Mouse (Mus musculus) erythroid progenitor cell, adult 5-6 weeks (primary cell): ENCODE data around the gene Exosc6. TPM values are rescaled to one million over a fixed set of nuclear protein-coding genes. Genes with fewer than 3 reads are reported as not detected.
"Not testable (repeated sequence)": the region's sequence is repeated elsewhere in the genome, so short reads cannot be mapped to it uniquely, and the experiment has no call there.

ENCODE experiments used
- ATAC-seq: replicated peaks from 2 replicates; pipeline ENCODE4 v1.8.0; 2016; ENCODE audit warnings: moderate number of reproducible peaks, mild to moderate bottlenecking, moderate TSS enrichment, inconsistent platforms; ENCODE audit not compliant: poor library complexity, low FRiP score, severe bottlenecking
- total RNA-seq, 2 experiments: library from RNA; stranded (forward) in 1 of 2; stranded (reverse) in 1 of 2; fragments of 150-400 nt in 1 of 2; fragments of 186-747, 209-891 nt in 1 of 2; gene quantifications; 2 replicates each; pipeline versions ENCODE4 v1.2.3 to v1.2.4; 2015 to 2017; ENCODE audit warnings: low replicate concordance in 2 of 2

Gene Exosc6
- total RNA-seq (2015; ENCODE audit: low replicate concordance) (8.4 TPM in 1 of 2 replicates, not detected in the other), total RNA-seq (2017; ENCODE audit: low replicate concordance) (not detected in 2 replicates)

DNA sequence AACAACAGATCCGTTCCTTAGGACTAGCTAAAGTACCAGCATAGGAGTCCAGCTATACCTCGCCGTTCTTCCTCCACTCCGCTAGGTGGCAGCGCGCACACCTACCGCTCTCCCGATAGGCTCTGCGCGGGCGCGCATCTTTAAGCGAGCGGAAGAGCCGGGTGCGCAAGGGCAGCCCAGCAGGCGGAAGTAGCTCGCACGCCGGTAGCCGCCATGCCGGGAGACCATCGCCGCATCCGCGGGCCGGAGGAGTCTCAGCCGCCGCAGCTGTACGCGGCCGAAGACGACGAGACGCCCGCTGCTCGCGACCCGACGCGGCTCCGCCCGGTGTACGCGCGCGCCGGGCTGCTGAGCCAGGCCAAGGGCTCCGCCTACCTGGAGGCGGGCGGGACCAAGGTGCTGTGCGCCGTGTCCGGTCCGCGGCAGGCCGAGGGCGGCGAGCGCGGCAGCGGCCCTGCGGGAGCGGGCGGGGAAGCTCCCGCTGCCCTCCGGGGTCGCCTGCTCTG is at the start of gene Exosc6:
TSS of gene Exosc6 (plus strand) at position 182 of the 506 bp plus-strand sequence.
- ATAC-seq: peak; percentile 94

DNA sequence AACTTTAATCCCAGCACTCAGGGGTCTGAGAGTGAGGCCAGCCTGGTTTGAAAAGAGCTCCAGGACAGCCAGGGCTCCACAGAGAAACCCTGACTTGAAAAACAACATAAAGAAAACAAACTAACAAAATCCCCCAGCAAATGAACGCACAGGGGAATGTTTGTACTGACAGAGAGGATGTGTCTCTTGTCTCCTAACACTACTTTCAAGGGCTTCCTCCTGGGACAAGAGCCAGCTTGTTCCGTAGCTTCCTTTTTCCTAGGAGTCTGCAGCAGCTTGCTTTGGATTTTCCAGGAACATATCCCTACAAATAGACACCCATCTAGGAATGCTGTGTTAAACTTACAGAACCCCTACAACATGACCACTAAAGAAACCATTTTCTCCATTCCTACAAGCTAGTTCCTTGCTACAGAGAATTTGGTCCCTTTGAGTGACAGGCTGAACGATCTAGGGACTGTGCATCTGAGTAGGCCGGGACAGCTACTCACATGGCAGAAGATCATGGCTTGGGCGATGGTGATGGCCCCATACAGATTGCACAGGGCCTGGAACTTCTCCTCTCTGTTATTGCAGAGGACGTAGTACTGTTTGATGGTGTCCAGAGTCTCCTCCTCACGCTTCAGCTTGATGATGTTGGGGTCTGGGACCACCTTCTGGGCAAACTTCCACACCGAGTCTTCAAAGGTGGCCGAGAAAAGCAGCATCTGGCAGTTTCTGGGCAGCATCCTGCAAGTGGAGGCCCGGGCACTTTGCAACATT is 45.7 kb upstream of the Exosc6 start:
- ATAC-seq: not testable (repeated sequence)

DNA sequence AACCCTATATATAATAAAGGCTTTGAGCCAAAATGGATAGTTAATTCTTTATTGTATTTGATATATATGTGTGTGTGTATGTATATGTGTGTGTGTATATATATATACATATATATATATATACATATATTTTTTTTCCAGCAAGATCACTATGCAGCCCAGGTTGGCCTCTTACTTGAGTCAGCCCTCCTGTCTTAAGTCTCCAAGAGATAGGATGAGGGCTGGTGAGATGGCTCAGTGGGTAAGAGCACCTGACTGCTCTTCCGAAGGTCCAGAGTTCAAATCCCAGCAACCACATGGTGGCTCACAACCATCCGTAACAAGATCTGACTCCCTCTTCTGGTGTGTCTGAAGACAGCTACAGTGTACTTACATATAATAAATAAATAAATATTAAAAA is 29.5 kb upstream of the Exosc6 start:
- not testable (repeated sequence) for ATAC-seq

DNA sequence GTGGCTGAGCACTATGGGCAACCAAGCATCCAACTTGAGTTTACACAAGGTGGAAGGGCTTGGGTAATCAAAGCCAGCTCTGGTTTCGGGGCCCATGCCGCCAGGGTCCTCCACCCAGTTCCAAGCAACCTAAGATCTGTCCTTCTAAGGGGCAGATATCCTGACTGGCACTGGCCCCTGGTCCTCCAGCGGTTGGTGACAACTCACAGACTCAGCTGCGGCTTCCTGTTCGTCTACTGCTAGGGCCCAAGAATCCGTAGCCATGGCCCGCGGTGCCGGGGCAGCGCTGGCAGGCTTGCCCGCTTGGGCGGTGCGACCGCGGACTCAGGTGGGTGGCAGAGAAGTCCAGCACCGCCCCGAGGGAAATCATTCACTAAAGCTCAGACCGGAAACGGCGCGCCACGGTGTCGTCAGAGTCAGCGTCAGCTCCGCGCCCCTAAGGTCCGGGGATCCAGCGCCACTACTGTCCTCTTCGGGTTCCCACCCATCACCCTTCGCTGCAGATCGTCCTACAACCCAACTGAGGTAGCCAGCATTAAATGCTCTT is 28.7 kb upstream of the Exosc6 start:
- ATAC-seq: peak; percentile 99

DNA sequence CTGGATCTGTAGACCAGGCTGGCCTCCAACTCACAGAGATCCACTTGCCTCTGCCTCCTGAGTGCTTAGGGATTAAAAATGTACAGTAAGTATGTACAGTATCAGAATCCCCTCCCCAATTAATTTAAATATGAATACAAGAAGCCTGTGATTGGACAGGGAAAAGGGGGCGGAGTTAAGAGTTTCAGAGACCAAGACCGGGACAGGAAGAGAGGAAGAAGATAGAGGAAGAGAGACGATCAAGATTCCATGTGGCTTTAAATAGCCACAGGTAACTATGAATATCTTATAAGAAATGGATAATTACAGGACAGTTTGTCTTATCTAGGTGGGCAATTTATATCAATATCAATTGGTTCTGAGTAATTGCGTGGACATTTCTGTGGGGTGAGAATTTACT is 26.6 kb upstream of the Exosc6 start:
- ATAC-seq: no peak

DNA sequence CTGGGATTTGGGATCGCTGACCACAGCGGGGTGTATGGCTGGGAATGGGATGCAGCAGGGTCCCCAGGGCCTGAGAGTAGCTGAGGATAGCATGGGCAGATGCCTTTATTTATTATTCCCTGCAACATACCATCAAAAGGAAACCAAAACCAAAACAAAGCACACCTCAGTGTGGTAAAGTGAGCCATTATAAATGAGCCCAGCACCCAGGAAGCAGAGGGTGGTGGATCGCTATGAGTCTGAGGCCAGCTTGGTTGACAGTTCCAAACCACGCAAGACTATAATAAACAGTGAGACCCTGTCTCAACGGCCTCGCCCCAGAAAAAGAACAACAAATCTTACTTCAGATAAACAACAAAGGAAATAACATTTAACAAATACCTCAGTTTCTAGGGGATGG is 26.1 kb upstream of the Exosc6 start:
- no peak for ATAC-seq

DNA sequence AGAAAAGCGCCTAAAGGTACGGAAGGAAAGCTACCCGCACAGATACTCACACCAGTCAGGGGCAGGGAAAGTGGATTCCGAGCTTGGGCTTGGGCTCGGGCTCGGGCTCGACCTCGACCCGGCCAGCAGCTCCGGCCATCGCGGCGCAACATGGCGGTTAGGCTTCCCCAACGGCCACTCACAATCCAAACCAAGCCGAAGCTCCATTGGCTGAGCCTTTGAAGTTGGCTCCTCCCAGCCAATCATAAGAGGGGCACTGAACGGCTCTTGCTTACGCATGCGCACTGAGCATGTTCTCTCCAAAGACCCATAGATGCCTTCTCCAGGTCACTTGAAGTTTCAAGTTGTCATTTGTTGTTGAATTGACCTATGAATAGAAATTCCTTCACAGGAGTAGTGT is 24.6 kb upstream of the Exosc6 start, which contains the start of gene Ddx19b:
TSS of gene Ddx19b (minus strand) at position 180 of the 400 bp plus-strand sequence.
- ATAC-seq: no peak

DNA sequence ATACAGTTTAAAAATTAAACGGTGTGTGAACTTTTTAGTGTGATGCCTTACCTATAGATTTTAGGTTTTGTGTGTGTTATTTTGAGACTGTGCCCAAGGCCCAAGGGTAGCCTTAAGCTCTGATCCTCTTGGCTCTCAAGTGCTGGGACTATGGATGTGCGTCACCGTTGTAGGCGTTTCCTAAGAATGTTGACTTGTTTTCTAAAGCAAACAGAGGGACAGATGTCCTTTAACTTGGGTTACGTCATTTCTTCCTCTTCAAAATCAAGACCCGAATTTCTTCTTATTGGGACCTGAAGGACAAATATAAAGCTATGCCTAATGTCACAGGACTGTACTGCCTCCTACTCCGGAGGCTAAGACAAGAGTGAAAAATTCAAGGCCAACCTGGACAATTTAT is 23.2 kb upstream of the Exosc6 start, which contains the start of gene Aars:
TSS of gene Aars (plus strand) at position 229 of the 400 bp plus-strand sequence.
- ATAC-seq: no peak

DNA sequence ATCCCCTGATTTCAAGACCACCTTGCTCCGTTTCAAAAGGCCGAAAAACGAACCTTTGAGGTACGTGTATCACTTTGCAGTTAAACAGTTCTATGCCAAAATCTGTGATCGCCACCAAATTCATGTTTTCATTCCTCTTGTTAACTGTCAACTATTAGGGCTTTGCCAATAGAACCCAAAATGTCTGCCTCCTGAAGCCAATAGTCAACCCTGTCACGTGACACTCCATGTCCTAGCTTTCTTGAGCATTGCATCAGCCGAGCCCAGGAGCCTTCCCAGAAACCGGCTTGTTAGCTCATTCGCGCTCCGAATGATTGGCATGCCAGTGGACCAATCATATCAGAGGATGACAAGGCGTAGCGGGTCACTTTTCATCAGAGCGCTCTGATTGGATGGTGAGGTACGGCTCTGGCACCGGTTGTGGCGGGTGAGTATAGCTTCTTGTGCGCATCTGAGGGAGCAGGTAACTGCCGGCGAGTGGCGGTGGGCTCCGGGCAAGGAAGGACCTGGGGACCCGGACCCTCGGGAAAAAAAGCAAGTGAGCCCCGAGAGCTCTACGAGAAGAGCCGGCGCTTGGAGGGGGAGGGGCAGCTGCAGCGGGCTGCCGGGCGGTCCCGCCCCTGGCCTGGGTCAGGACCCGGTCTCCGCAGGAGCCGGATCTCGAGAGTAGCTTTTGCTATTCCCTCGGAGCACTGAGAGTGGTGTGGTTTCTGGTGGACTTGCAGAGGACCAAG is 22.5 kb upstream of the Exosc6 start:
- peak; percentile 98 for ATAC-seq

DNA sequence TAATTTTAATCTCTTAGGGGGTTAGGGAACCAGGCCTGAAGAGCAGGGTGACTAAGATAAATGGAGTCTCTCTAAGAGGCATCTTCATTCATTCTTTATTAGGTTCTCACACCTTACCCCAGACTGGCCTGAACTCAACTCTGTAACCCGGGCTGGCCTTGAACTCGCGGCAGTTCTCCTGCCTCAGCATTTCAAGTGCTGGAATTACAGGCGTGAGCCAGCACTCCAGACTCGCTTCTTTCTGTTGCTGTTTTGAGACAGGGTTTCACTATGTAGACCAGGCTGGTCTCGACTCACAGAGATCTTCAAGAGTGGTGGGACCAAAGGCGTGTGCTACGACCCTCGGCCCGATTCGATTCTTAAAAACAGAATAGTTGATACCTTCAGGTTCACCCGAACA is 21.9 kb upstream of the Exosc6 start:
- peak; percentile 36 for ATAC-seq

DNA sequence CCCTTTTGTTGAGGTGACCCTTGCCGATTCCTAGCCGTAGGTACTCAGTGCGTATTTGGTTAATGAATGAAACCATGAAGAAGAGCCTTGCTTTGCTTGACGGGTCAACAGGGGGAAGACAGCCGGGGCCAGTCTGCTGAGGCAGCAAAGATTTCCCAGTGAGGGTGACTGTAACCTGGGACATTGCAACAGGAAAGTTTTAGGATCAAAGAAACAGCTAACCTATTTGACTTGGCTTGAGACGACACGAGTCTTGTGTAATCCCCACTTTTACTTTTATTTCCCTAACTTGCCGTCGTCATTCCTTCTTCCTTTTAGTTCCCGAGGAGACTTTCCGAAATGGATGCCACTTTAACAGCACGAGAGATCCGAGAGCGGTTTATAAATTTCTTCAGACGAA is 19.5 kb upstream of the Exosc6 start:
- no peak for ATAC-seq

DNA sequence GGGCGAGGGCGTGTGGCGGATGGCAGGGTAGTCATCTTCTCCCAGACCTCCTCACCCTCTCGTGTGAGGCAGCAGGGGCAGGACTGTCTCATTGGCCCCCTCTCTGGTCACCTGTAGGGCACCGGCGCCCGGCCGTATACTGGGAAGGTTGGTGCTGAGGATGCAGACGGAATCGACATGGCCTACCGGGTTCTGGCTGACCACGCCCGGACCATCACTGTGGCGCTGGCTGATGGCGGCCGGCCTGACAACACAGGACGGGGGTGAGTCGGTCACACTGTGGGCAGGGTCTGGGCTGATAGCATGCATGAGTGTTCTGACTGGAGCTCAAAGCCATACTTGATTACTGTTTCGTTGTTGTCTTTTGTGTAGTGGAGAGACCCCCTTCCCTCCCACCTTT is 13.6 kb upstream of the Exosc6 start:
- 0 out of 2 replicates have a peak, but pooled peaks have one; percentile 35 for ATAC-seq

DNA sequence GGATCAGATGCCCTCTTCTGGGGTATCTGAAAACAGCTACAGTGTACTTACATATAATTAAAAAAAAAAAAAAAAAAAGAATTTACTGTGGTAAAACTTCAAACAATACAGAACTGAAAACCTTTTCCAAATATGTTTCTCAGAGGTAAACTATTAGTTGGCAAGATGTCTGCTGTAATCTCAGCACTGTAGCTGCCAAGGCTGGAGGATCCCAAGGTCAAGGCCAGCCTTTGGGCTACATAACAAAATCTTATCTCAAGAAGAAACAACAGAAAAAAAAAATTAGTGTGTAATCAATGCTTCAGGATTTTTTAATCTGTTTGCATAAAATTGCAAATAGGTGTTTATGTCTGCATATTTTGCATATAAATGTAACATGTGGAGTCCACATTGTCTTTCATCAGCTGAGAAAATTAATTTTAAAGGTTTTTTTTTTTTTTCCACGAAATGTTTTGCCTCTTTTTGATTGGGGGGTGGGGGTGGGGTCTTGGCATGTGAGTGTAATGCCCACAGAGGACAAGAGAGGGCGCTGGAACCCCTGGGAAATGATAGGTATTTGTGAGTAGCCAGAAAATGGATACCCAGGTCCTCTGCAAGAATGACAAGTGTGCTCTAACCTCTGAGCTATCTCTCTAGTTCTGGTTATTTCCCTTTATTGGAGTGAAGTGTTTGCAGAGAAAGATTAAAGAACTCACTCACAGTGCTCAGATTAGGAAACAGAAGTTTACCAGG is 12.0 kb upstream of the Exosc6 start:
- ATAC-seq: no peak

DNA sequence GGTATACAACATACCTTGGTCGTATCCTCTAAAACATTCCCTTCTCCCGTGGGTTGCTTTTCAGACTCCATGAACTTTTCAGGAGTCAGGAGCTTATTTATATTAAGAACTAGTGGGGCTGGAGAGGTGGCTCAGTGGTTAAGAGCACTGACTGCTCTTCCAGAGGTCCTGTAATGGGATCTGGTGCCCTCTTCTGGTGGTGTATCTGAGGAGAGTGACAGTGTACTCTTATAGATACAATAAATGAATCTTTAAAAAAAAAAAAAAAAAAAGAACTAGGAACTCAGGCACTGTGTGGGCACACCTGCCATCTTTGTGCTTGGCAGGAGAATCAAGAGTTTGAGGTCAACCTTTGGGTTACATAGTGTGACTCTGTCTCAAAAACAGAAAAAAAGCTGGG is 7.4 kb upstream of the Exosc6 start:
- ATAC-seq: no peak

DNA sequence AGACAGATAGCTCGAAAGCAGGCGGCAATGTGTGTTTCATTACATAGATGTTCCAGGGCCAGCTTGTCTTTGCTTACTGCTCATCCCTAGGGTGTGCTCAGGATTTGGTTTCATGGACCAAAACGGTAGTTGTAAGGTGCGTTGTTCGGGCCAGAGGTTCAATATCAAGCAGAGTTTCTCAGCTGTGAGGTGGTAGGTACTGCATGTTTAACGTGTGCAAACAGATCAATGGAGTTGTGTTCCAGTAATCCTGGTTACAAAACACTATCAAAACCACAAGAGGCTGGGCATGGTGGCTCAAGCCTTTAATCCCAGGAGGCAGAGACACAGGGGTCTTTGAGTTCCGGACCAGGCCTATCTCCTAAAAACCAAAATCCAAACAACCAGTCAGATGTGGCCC is 7.0 kb upstream of the Exosc6 start:
- no peak for ATAC-seq

DNA sequence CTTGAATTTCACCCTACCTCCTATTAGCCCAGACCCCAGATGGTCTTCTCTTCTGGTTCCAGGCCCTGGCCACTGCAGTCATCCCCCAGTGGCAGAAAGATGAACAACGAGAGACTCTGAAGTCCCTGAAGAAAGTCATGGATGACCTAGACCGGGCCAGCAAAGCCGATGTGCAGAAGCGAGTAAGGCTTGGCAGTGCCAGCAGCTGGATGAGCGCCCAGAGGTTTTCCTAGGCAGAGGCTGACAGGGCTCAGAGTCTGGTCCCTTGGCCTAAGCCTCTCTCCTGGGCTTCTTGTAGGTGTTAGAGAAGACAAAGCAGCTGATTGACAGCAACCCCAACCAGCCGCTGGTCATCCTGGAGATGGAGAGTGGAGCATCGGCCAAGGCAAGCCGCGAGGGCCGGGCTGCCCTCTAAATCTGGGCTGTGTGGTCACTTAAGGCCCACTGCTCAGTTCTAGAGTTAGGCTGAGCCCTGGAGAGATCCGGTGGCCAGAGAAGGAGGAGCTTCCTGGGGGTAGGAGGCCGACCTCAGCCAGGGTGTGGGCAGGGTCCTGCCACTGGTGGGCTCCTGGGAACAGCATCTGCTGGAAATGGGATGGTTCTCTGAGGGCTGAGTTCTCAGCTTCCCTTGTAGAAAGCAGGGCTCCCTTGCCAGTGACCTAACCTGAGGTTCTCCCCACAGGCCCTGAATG is 2.2 kb upstream of the Exosc6 start:
- ATAC-seq: no peak

DNA sequence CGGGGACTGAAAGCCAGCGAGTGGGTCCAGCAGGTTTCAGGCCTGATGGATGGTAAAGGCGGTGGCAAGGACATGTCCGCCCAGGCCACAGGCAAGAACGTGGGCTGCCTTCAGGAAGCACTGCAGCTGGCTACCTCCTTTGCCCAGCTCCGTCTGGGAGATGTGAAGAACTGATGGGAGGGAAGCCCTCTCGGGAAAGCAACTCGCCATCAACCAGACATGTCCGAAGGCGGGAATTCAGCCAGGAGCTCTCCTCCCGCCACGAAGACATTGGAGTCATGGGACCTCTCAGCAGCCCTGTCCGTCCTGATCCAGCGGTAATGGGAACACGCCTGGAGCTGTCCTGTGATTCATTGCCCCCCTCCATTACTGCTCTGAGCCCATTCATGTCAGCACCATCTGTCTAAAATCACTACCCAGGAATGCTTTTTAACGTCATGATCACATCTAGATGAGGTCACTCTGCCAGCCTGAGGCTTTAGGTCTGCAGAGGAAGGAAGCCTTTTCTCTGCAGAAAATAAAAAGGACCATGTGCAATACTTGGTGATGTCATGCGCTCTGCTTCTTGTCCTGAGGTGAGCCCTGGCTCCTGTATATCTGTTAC is 1.0 kb upstream of the Exosc6 start:
- no peak for ATAC-seq

DNA sequence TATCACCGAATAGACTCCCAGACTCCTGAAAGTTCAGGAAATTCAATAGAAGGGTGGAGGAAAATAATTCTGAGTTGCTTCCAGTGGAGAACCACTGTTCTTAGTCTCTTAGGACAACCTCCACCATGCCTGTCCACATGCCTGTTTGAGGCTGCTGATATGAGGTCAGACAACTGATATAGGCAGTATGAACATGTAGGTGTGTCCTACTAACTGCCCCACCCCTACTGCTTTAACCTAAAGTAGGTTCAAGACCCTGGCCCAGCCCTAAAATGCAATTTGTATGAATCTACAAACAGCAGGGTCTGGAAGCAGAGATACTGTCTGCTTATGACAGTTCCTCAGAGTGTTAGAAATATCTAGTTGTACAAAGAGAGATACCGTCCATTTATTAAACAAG is 478 bp upstream of the Exosc6 start:
- peak; percentile 32 for ATAC-seq
